Mouse (Mus musculus): ENCODE measurements around the gene Htr1b.

DNA sequence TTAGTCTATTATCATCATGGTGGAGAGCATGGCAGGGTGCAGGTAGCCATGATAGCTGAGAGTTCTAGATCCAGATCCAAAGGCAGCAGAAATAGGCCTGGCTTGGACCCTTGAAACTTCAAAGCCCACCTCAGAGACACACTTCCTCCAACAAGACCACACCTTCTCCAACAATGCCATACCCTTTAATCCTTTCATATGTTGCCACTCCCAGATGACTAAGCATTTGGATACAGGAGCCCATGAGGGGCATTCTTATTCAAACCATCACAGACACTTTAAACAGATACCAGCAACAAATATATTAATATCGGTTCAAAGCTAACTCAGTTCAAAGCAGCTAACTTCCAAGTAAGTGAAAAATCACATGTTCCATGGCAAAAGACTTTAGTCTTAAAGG, 3.9 kb upstream of the Htr1b start:
- TF ChIP-seq CTCF (IDR thresholded peaks at IDR 0.05; ENCODE audit: extremely low read depth, insufficient read depth, low read length) (no peak), POLR2A (IDR thresholded peaks at IDR 0.05; ENCODE audit: extremely low read depth, insufficient read depth, low read length) (no peak)
